Mouse (Mus musculus) urinary bladder, postnatal 25 days (tissue): ENCODE results near the gene Smpd4.
A peak's percentile ranks its signal among the peaks of the same experiment; 100 is the strongest.
"Not testable (repeated sequence)": the region's sequence is repeated elsewhere in the genome, so short reads cannot be mapped to it uniquely, and the experiment has no call there.

Experiments
- DNase-seq: peaks from one replicate; pipeline ENCODE4 v3.0.0; 2022; ENCODE audit warnings: low spot score

The Smpd4 gene

GRCm38 (mm10) chr16:17619198-17620105 is at the start of gene Smpd4:
Gene Smpd4 (plus strand): TSS chr16:17619354.
- DNase-seq, result peak; percentile 97

DNA sequence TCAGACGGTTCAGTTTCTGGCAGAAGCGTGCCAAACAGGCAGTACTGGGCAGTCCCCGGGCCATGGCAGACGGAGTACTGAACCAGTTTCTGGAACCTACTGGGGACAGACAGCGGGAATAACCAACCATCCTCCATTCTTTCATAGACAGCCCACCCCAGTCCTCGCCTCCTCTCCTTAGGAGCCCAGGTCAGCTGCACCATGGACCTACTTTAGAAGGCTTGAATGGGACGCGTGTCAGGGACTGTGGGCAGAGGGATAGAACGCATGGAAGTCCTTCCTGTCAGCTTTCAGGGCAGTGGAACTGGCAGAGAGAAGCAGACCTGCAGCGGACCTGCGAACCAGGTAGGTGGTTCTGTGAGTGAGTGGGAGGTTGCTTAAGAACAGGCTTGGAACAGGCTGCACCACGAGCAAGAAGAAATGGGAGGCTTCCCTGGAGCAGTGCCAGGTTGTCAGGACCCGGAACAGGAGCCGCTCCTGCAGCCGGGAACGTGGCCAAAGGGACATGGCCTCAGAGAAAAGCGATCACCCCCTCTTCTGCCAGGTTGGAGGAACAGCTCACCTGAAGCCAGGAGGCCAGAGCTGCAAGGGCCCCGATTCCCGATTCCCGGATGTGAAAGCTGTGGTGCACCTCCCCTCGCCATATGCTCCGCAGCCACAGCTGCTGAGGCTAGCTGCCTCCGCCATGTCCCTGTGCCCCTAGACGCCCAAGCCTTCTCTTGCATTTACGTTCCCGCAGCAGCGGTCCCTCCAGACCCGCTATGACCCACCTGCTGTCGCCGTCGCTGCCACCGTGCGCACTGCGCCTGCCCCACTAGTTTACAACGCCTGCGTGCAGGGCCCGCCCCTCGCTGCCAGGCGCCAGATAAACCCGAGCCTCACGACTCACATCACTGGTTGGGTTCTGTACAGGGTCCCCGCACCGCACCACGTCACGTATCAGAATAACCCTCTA is 43.0 kb upstream of the Smpd4 start:
- DNase-seq, result peak; percentile 66

DNA sequence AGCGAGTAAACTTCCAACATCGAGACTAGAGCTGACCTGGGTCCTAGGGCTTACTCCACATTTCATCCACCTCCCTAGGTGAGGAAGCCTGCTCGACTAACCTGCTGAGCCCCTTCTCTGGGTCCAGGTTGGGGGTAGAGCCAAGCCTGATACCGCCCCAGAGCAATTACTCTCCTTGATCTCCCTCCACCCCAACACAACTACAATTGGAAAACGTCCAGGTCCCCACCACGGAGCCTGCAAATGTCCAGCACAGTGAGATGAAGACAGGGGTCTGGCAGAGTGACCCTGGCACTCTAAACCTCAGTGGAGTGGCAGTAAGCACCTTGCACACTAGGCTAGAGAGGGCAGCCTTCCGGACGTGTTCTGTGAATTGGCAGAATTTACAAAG is 42.3 kb upstream of the Smpd4 start:
- no peak for DNase-seq

DNA sequence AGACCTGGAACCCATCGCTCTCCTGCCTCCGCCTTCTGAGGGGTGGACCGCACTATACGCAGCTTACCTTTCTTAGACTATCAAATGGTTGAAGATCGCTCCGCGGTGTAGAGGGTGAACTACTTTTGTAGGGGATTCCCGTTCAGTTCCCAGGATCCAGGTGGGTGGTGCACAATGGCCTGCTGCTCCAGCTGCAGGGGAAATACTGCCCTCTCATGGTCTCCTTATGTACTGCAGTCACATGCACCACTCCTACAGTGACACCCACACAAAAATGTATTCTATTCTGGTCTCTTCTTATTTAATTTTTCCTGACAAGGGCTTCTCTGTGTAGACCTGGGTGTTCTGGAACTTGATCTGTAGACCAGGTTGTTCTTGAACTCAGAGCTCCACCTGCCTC is 36.1 kb upstream of the Smpd4 start, which contains the start of gene Slc7a4:
Gene Slc7a4 (minus strand): TSS at position 151 of the 400 bp plus-strand sequence.
- DNase-seq, result no peak

- no peak for DNase-seq
Observed at GRCm38 (mm10) chr16:17584555-17584954, 34.6 kb upstream of the Smpd4 start.

DNA sequence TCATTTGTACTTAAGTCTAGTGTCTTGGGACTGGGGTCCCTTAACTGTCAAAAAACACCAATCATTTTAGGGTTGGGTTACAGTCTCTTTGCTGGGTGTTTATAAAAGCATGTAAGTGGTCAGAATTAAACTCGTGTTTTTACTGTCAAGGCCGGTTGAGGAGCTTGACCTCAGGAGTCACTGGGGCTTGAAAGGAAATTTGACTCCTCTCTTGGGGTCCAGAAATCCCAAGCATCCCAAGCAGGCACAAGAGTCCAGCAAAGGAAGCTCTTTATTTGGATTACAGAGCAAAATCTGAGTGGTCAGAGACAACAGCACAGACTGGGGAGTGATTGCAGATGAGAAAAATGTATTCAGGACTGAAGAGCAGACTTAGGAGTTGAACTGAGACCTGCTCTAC is 28.4 kb upstream of the Smpd4 start:
- no peak for DNase-seq

DNA sequence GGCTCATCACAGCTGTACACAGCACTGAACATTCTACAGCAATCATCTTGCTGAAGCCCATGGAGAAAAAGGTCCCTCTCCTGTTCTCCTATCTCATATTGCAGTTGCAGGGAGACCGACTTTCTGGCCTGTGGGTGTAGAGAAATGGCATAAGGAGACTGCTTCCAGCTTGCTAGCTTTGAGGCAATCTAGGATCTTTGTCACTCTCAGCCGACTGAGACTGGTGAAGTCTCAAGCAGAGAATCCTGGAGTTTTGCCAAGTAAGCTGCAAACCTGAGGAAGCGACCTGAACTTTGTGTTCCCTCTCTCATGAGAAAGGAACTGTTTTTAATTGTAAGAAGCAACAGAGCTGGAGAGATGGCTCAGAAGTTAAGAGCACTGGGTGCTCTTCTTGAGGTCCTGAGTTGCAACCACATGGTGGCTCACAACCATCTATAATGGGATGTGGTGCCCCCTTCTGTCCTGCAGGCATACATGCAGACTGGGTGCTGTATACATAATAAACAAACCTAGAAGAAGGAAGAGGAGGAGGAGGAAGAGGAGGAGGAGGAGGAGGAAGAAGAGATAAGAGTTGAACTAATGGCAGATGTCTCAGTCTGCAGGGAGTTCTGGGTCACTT is 18.1 kb upstream of the Smpd4 start:
- DNase-seq, result no peak

- DNase-seq, result no peak
Observed at GRCm38 (mm10) chr16:17604941-17605340, 14.2 kb upstream of the Smpd4 start.

GRCm38 (mm10) chr16:17605684-17606083 is 13.5 kb upstream of the Smpd4 start:
- no peak for DNase-seq

GRCm38 (mm10) chr16:17611383-17611782 is 7.8 kb upstream of the Smpd4 start:
- DNase-seq, result no peak

DNA sequence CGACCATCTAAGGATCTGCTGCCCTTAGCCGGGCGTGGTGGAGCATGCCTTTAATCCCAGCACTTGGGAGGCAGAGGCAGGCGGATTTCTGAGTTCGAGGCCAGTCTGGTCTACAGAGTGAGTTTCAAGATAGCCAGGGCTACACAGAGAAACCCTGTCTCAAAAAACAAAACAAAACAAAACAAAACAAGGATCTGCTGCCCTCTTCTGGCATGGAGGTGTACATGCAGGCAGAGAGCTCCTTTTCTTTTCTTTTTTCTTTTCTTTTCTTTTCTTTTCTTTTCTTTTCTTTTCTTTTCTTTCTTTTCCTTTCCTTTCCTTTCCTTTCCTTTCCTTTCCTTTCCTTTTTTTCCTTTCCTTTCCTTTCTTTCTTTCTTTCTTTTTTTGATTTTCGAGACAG is 4.4 kb upstream of the Smpd4 start:
- not testable (repeated sequence) for DNase-seq

DNA sequence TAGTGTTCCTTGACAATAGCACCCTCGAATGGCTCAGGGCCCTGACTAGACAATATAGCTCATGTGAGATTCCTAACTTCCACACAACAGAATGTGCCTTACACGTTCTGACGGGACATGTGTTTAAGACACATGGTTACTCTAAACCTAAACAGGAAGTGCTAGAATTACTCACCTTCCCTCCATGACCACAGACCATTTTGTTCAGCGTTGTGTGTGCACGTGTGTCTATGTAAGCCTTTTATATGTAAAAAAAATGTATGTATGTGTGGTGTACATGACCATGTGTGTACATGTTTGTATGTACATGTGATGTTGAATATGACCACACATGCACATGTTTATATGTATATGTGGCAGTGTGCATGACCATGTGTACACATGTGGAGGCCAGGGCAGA is 2.9 kb upstream of the Smpd4 start:
- no peak for DNase-seq

DNA sequence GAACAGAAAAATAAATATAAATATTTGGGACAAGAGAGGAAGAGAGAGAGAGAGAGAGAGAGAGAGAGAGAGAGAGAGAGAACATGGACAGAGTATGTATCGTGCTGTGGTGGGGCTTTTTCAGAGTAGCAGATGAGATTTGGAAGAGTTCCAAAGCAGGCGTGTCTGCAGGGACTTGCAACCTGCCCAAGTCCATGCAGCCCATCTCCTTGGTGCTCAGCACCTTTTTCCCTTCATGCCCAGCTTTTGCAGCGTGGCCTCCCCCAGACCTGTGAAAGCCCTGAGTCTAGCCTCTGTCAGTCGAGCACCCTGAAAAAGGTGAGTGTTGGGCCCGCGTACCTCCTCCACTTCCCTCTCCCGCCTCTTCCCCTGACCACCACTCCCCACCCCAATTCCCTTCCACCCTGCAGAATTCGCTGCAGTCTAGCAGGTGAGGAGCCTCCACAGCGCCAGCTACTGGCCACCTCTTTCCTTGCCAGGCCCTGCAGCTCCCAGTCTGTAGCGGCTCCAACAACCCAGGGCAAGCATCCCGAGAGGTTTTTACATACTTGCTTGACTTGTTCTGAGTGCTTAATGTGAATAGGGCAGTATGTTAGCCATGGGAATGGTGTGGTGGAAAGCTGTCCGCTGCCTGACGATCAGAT is 1.1 kb upstream of the Smpd4 start:
- peak; percentile 42 for DNase-seq

- DNase-seq, result no peak
Observed at GRCm38 (mm10) chr16:17621936-17622335, 2.8 kb downstream of the Smpd4 start.

DNA sequence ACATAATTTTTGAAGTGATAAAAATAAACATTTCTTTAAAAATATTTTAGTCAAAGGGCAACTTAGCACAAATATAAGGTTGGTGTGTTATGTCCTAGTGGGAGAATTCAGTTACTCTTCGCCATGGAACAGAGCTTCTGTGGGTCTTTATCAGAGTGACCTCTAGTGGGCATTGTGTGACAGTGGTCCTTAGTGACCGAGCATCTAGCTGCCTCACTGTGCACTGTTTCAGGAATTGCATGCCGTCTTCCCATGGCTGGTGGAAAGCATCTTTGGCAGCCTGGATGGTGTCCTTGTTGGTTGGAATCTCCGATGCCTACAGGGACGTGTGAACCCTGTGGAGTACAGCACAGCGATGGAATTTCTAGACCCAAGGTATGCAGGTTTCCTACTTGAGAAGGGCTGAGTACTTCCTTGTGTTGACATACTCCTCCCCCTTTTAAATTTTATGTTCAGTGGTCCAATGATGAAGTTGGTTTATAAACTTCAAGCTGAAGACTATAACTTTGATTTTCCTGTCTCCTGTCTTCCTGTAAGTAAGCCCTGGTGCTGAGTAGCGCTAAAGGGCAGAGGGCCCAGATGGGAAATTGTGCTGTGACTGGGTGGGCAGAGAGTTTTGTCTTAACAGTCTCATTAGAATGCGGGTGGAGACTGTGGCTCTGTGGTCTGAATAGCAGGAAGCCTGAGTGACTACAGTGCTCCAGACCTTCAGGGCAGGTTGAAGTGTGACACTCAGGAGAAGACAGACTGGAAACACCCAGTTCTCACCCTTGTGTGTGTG is 6.5 kb downstream of the Smpd4 start:
- DNase-seq, result no peak

- DNase-seq, result no peak
Observed at GRCm38 (mm10) chr16:17626269-17626555, 7.1 kb downstream of the Smpd4 start.

GRCm38 (mm10) chr16:17632580-17632979 is 13.4 kb downstream of the Smpd4 start:
- DNase-seq, result no peak

- DNase-seq, result no peak
Observed at GRCm38 (mm10) chr16:17633481-17634181, 14.5 kb downstream of the Smpd4 start.

DNA sequence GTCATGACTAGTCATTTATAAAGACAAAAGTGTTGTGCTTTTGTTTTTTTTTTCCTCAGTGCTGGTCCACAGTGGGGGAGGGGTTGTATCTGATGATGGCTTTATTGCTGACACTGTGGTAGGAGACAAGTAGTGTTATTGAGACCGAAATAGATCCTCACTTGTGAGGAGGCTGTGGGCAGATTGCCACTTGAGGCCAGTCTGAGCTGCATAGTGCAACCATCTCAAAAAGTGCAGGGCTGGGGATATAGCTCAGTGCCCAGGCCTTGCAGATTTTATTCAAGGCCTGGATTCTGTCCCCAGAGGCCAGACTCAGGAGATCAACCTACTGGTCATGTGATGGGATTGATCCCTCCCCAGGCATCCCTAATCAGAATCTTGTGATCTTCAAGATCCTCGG is 17.8 kb downstream of the Smpd4 start:
- no peak for DNase-seq

DNA sequence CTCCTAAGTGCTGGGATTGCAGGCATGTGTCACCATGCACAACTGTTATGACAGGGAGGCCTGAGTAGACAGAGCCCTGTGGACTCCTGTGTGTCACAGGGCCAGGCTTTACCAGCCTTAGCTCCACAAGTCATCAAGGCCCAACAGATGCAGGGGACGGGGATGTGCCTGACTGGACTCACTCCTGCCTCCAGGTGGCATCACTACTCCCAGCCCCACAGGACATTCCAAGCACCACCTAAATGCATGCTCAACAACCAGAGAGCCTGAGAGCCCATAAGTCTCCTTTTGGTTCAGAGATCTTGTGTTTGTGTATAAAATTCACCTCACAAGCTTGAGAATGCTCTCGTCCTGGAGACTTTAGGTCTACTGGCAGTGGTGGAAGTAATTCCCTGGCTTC is 18.5 kb downstream of the Smpd4 start:
- DNase-seq, result no peak
